Mouse (Mus musculus): ENCODE data around the gene Acin1.

GRCm38 (mm10) chr14:54642224-54642944, 44.3 kb downstream of the Acin1 start:
- TF ChIP-seq CTCF (conservative IDR thresholded peaks at IDR 0.05; ENCODE audit: insufficient read depth, insufficient read length, low read depth, low read length) (no peak), POLR2A (IDR thresholded peaks at IDR 0.05; ENCODE audit: low read depth, low read length) (no peak)

Data from kidney, adult 2 months (tissue).